Mouse (Mus musculus): Measurements from ENCODE around the gene Setd5. TPM values are rescaled to one million over a fixed set of nuclear protein-coding genes. Genes with fewer than 3 reads are reported as not detected.
A peak's percentile ranks its signal among the peaks of the same experiment; 100 is the strongest.

The Setd5 gene
- polyA plus RNA-seq, 2 experiments = 90.2 to 93.8 TPM

DNA sequence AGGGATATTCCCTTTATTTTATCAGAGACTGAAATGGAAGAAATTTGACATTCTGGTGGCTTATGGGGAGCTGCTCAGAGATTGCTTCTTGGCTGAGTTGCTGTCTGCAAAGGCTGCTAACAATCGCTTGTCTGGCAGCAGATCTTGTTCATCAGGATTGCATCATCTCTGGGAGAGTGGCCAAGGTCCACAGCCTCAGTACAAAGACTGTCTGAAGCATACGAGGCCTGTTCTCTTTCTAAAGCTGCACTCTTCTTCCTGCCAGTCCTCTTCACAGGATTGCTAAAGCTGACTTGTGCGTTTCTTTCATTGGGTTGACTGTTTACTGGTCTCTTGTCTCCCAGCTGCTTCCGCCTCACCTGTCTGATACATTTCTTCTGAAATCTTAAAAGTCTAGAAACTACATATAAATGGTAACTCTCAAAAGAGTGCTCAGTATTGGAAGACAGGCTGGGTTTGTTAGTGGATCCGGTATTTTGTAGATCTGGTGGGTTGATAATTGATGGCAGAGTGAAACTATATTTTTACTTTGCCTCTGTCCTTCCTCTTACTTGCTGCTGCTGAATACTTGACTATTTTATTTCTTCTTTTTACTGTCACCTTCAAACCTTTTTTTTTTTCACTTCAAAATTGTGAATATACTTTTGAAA lies 22.6 kb downstream of the Setd5 start:
- ATAC-seq (ENCODE audit: low FRiP score, low read depth) = peak; percentile 83
- Histone ChIP-seq H3K36me3 (ENCODE audit: control insufficient read depth, insufficient read depth, low read length) (peaks cover 10% of the 10 kb centered on the region), H3K9ac (ENCODE audit: low read depth, low read length, severe bottlenecking) (no peak overlapping the region), H3K27ac (replicated peaks; ENCODE audit: low read depth, low read length) (peak overlapping the region; percentile 8; the same call in 1 of the 2 replicates), H3K27me3 (ENCODE audit: control insufficient read depth, insufficient read depth, low read length) (no peaks in the 10 kb centered on the region), H3K4me1 (ENCODE audit: control insufficient read depth, insufficient read depth, low read length) (peaks cover 11% of the 10 kb centered on the region; the same call in 1 of the 2 replicates), H3K9me3 (ENCODE audit: control insufficient read depth, low read length) (no peaks in the 10 kb centered on the region), H3K4me2 (replicated peaks; ENCODE audit: low read depth, low read length, severe bottlenecking) (no peak overlapping the region), H3K4me3 (replicated peaks; ENCODE audit: low read length) (no peak overlapping the region)
- WGBS = 40% methylated on average over 5 of the region's 5 CpGs
- no peak for TF ChIP-seq POLR2A (IDR thresholded peaks at IDR 0.05; ENCODE audit: borderline replicate concordance, extremely low read depth, insufficient read depth, insufficient read length)
- DNase-seq (ENCODE audit: low spot score) = peak; percentile 90

DNA sequence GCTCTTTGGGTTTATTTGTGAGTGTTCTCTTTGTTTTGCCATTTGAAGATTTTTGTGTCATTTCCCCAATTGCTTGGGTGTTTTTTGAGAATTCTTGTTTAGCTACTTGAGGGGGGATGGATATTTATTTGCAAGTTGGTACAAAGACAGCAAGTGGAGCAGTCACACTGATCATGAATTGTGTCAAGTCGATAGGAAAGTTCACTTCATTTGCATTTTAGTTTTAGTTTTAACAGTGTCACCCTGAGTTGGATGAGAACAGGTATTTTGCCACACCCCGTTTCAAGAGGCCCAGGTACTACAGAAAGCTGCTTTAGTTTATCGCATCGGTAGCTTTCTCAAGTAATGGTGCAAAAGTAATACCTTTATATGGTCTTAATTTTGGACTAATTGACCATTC lies 25.4 kb downstream of the Setd5 start:
- no peak for TF ChIP-seq POLR2A (IDR thresholded peaks at IDR 0.05; ENCODE audit: borderline replicate concordance, extremely low read depth, insufficient read depth, insufficient read length)
- 77% methylated on average over 4 of the region's 4 CpGs for WGBS
- Histone ChIP-seq H3K9ac (ENCODE audit: low read depth, low read length, severe bottlenecking) (no peak overlapping the region), H3K9me3 (ENCODE audit: control insufficient read depth, low read length) (no peaks in the 10 kb centered on the region), H3K4me2 (replicated peaks; ENCODE audit: low read depth, low read length, severe bottlenecking) (no peak overlapping the region), H3K4me3 (replicated peaks; ENCODE audit: low read length) (no peak overlapping the region), H3K27me3 (ENCODE audit: control insufficient read depth, insufficient read depth, low read length) (no peaks in the 10 kb centered on the region), H3K27ac (replicated peaks; ENCODE audit: low read depth, low read length) (no peak overlapping the region), H3K4me1 (ENCODE audit: control insufficient read depth, insufficient read depth, low read length) (peaks cover 11% of the 10 kb centered on the region; the same call in 1 of the 2 replicates), H3K36me3 (ENCODE audit: control insufficient read depth, insufficient read depth, low read length) (peaks cover 17% of the 10 kb centered on the region)
- DNase-seq (ENCODE audit: low spot score) (no peak), ATAC-seq (ENCODE audit: low FRiP score, low read depth) (no peak)

DNA sequence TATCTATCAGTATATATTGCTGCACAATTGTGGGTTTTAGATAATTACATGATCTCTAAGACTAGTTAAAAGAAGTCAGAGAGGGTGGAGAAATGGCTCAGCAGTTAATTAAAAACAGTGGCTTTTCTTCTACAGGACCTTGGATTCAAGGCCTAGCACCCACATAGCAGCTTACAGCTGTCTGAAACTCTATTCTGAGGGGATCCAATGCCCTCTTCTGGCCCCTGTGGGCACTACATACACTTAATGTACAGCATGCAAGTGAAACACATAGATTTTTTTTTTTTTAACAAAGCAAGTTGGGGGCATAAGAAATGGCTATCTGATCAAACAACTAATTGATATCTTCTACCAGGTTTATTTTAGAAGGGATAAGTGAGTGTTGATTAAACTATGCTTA lies 26.6 kb downstream of the Setd5 start:
- no peak overlapping the region for H3K9ac ChIP-seq (ENCODE audit: low read depth, low read length, severe bottlenecking)
- peaks cover 11% of the 10 kb centered on the region; the same call in 1 of the 2 replicates for H3K4me1 ChIP-seq (ENCODE audit: control insufficient read depth, insufficient read depth, low read length)
- no peak for TF ChIP-seq POLR2A (IDR thresholded peaks at IDR 0.05; ENCODE audit: borderline replicate concordance, extremely low read depth, insufficient read depth, insufficient read length)
- H3K9me3 ChIP-seq (ENCODE audit: control insufficient read depth, low read length) = no peaks in the 10 kb centered on the region
- no peak overlapping the region for H3K4me2 ChIP-seq (replicated peaks; ENCODE audit: low read depth, low read length, severe bottlenecking)
- peaks cover 20% of the 10 kb centered on the region for H3K36me3 ChIP-seq (ENCODE audit: control insufficient read depth, insufficient read depth, low read length)
- no peak for DNase-seq (ENCODE audit: low spot score)
- H3K27me3 ChIP-seq (ENCODE audit: control insufficient read depth, insufficient read depth, low read length) = no peaks in the 10 kb centered on the region
- H3K27ac ChIP-seq (replicated peaks; ENCODE audit: low read depth, low read length) = no peak overlapping the region
- no peak for ATAC-seq (ENCODE audit: low FRiP score, low read depth)
- H3K4me3 ChIP-seq (replicated peaks; ENCODE audit: low read length) = no peak overlapping the region

DNA sequence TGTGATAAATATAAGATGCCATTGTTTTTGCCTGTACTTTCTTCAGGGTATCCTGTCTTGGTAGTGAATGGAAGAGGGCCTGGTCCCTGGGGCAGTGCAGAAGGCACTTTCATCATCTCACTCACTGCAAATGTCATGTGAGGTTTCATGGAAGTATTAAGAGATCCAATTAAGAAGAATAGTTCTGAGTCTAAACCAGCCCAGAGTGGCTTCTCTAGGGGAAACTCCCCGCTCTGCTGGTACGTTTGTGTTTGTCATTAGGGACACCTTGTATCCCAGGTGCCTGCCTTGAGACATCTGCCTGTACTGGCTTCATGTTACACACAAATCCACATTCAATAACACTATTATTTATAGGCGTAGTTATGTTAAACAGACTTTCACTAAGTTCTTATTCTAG lies 32.2 kb downstream of the Setd5 start:
- DNase-seq (ENCODE audit: low spot score) (no peak), ATAC-seq (ENCODE audit: low FRiP score, low read depth) (no peak)
- WGBS = 88% methylated on average over 3 of the region's 3 CpGs
- no peak for TF ChIP-seq POLR2A (IDR thresholded peaks at IDR 0.05; ENCODE audit: borderline replicate concordance, extremely low read depth, insufficient read depth, insufficient read length)
- Histone ChIP-seq H3K27me3 (ENCODE audit: control insufficient read depth, insufficient read depth, low read length) (no peaks in the 10 kb centered on the region), H3K9me3 (ENCODE audit: control insufficient read depth, low read length) (no peaks in the 10 kb centered on the region), H3K9ac (ENCODE audit: low read depth, low read length, severe bottlenecking) (no peak overlapping the region), H3K4me1 (ENCODE audit: control insufficient read depth, insufficient read depth, low read length) (no peaks in the 10 kb centered on the region), H3K27ac (replicated peaks; ENCODE audit: low read depth, low read length) (no peak overlapping the region), H3K4me3 (replicated peaks; ENCODE audit: low read length) (no peak overlapping the region), H3K4me2 (replicated peaks; ENCODE audit: low read depth, low read length, severe bottlenecking) (no peak overlapping the region), H3K36me3 (ENCODE audit: control insufficient read depth, insufficient read depth, low read length) (peaks cover 64% of the 10 kb centered on the region)

DNA sequence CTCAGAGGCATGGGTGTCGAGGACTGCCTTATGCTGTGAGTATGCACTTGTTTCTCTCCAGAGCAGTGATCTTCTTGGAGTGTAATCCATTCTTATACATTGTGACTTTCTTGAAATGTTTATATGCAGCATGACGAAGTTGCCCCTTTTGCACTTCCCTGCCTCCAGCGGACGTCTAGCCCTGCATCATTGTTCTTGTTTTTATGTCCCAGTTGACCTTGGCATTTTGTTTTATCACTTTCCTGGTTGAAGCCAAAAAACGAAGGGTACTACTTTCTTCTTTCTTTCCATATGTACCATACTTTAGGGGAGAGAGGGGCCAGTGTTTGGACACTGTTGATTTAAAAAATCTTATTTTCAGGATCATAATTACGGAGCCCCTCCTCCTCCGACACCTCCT lies 32.8 kb downstream of the Setd5 start:
- ATAC-seq (ENCODE audit: low FRiP score, low read depth) = no peak
- DNase-seq (ENCODE audit: low spot score) = no peak
- Histone ChIP-seq H3K4me3 (replicated peaks; ENCODE audit: low read length) (no peak overlapping the region), H3K9ac (ENCODE audit: low read depth, low read length, severe bottlenecking) (no peak overlapping the region), H3K4me2 (replicated peaks; ENCODE audit: low read depth, low read length, severe bottlenecking) (no peak overlapping the region), H3K36me3 (ENCODE audit: control insufficient read depth, insufficient read depth, low read length) (peaks cover 64% of the 10 kb centered on the region), H3K27me3 (ENCODE audit: control insufficient read depth, insufficient read depth, low read length) (no peaks in the 10 kb centered on the region), H3K4me1 (ENCODE audit: control insufficient read depth, insufficient read depth, low read length) (no peaks in the 10 kb centered on the region), H3K9me3 (ENCODE audit: control insufficient read depth, low read length) (no peaks in the 10 kb centered on the region), H3K27ac (replicated peaks; ENCODE audit: low read depth, low read length) (no peak overlapping the region)
- WGBS = 85% methylated on average over 7 of the region's 7 CpGs
- TF ChIP-seq POLR2A (IDR thresholded peaks at IDR 0.05; ENCODE audit: borderline replicate concordance, extremely low read depth, insufficient read depth, insufficient read length) = no peak
